In genomic region chr9:102553781-102554180, GRCm38 (mm10) we compare ENCODE assay signal across 25 mouse cellular contexts. TPM values are rescaled to one million over a fixed set of nuclear protein-coding genes. Genes with fewer than 3 reads are reported as not detected.
"Had no signal": no experiment of that assay in that cellular context is flagged by ENCODE, and none has a peak within 500 bp of the region (broad histone marks: within the 10 kb centered on the region; RNA-seq: fewer than 3 reads in every experiment).

No protein-coding gene starts in this region.

- H3K27me3 ChIP-seq: hindbrain, embryonic 13.5 days; kidney, embryonic 15.5 days; limb, embryonic 15.5 days; liver, embryonic 12.5 days had no signal

- H3K4me1 ChIP-seq: hindbrain, embryonic 13.5 days; limb, embryonic 13.5 days; liver, embryonic 12.5 days had no signal

- H3K27ac ChIP-seq: gastrocnemius, adult 2 months; heart, adult 2 months; heart, embryonic 13.5 days; heart, embryonic 15.5 days; hindbrain, embryonic 13.5 days; kidney, embryonic 15.5 days; kidney, postnatal 0 days; left cerebral cortex, adult 2 months; limb, embryonic 13.5 days; limb, embryonic 15.5 days; liver, embryonic 12.5 days had no signal

- H3K4me3 ChIP-seq: gastrocnemius, adult 2 months; heart, adult 2 months; heart, embryonic 13.5 days; heart, embryonic 15.5 days; hindbrain, embryonic 13.5 days; kidney, embryonic 15.5 days; left cerebral cortex, adult 2 months; limb, embryonic 13.5 days; limb, embryonic 15.5 days; liver, embryonic 12.5 days had no signal

- DNase-seq: gastrocnemius, adult 2 months; gastrocnemius, postnatal 14 days; gastrocnemius, postnatal 36 days; heart, adult 11 months; heart, adult 2 months; heart, postnatal 14 days; heart, postnatal 36 days; kidney, adult 11 months; kidney, adult 2 months; kidney, adult 9 months; kidney, postnatal 14 days; kidney, postnatal 36 days; layer of hippocampus, adult 9-11 months; layer of hippocampus, postnatal 36 days had no signal

RNA-seq across cellular contexts. Expression of gene Ky, which starts 48.2 kb away (rescaled TPM):
- total RNA-seq: hematopoietic stem cell, adult 5-6 weeks had no signal
- polyA plus RNA-seq: liver, adult 2 months; liver, embryonic 12.5 days had no signal
